Mouse (Mus musculus): ENCODE results near the gene Gm6169. TPM values are rescaled to one million over a fixed set of nuclear protein-coding genes. Genes with fewer than 3 reads are reported as not detected.

Gm6169 gene
- total and polyA plus RNA-seq, 3 experiments = 3.9 to 17.6 (median 4.4) TPM

DNA sequence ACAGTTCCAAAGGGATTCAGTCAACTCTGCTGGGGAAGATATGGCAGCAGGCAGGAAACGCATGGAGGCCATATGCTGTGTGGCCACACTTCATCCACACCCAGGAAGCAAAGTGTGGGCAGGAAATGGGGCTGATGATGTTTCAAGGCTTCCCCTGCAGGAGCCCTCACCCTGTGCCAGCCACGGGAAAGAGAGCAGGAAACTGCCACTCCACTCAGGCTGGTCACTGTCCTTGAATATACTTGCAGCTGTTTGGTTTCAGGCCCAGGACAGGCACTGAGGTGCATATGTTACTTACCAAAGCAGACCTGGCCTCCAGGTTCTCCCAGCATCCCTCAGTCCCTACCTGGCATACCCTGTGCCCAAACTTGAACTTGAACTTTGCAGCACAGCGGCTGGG lies 34.6 kb downstream of the Gm6169 start:
- TF ChIP-seq MAX (IDR thresholded peaks at IDR 0.05; ENCODE audit: low read length) = no peak
- TF ChIP-seq HCFC1 (IDR thresholded peaks at IDR 0.05; ENCODE audit: low read depth, low read length) = no peak
- TF ChIP-seq KAT2A (IDR thresholded peaks at IDR 0.05; ENCODE audit: insufficient replicate concordance, low read length) = no peak
- TF ChIP-seq BHLHE40 (IDR thresholded peaks at IDR 0.05; ENCODE audit: low read depth, low read length) = no peak
- no peak for TF ChIP-seq CTCF (conservative IDR thresholded peaks at IDR 0.05 in 1 of 2, IDR thresholded peaks at IDR 0.05 in 1 of 2; ENCODE audit: low read depth in 2 of 2, low read length in 2 of 2)
- TF ChIP-seq SMC3 (IDR thresholded peaks at IDR 0.05; ENCODE audit: low read depth, low read length) = no peak
- TF ChIP-seq POLR2A (IDR thresholded peaks at IDR 0.05; ENCODE audit: low read depth, low read length) = no peak
- no peak for TF ChIP-seq TBP (conservative IDR thresholded peaks at IDR 0.05; ENCODE audit: low read depth, low read length)
- no peak for TF ChIP-seq IRF4 (IDR thresholded peaks at IDR 0.05; ENCODE audit: low read depth, low read length)
- TF ChIP-seq ETS1 (conservative IDR thresholded peaks at IDR 0.05; ENCODE audit: low read depth, low read length) = no peak
- no peak for TF ChIP-seq MXI1 (IDR thresholded peaks at IDR 0.05; ENCODE audit: low read depth, low read length)
- no peak for TF ChIP-seq PAX5 (IDR thresholded peaks at IDR 0.05; ENCODE audit: low read length)
- no peak for TF ChIP-seq E2F4 (IDR thresholded peaks at IDR 0.05; ENCODE audit: insufficient replicate concordance, low read depth, low read length)
- no peak for TF ChIP-seq ZNF384 (IDR thresholded peaks at IDR 0.05; ENCODE audit: low read depth, low read length)
- TF ChIP-seq RCOR1 (conservative IDR thresholded peaks at IDR 0.05; ENCODE audit: low read depth, low read length) = no peak
- no peak for TF ChIP-seq EP300 (IDR thresholded peaks at IDR 0.05; ENCODE audit: low read length)
- no peak for TF ChIP-seq JUN (IDR thresholded peaks at IDR 0.05; ENCODE audit: insufficient read depth, low read depth, low read length)
- no peak for TF ChIP-seq RAD21 (IDR thresholded peaks at IDR 0.05; ENCODE audit: low read depth, low read length)
- TF ChIP-seq TCF12 (IDR thresholded peaks at IDR 0.05; ENCODE audit: low read depth, low read length) = no peak
- TF ChIP-seq SIN3A (IDR thresholded peaks at IDR 0.05; ENCODE audit: low read length) = no peak
- H3K9me3 ChIP-seq (replicated peaks; ENCODE audit: low read length) = no peaks in the 10 kb centered on the region
- no peaks in the 10 kb centered on the region for H3K36me3 ChIP-seq (replicated peaks in 1 of 2; ENCODE audit: control insufficient read depth in 1 of 2, insufficient read depth in 1 of 2, low read length in 1 of 2)
- H3K79me2 ChIP-seq (replicated peaks; ENCODE audit: control insufficient read depth, extremely low read depth, insufficient read depth, poor library complexity, severe bottlenecking) = no peaks in the 10 kb centered on the region
- no peak overlapping the region for H3K4me2 ChIP-seq (ENCODE audit: insufficient read depth, low read depth, poor library complexity, severe bottlenecking)
- H3K4me3 ChIP-seq (replicated peaks in 1 of 3; ENCODE audit: low read depth in 2 of 3, low read length in 2 of 3, poor library complexity in 1 of 3) = no peak overlapping the region
- dilution Hi-C loops (cut with MboI; ENCODE audit: extremely low pct_ligation_motif_present, extremely low pct_unique_long_range_greater_than_20kb, low sequenced_read_pairs) (no loop called here), in situ Hi-C loops (cut with MboI; ENCODE audit: low pct_ligation_motif_present, low pct_unique_long_range_greater_than_20kb, low sequenced_read_pairs) (no loop called here)
- DNase-seq (ENCODE audit: extremely low read depth) = no peak
- no peaks in the 10 kb centered on the region for H3K27me3 ChIP-seq (replicated peaks)
- peaks cover 0 to 5% of the 10 kb centered on the region in 2 experiments; a peak in 2 of 4 replicates for H3K4me1 ChIP-seq (ENCODE audit: control insufficient read depth in 1 of 2, insufficient read depth in 2 of 2)
- no peak overlapping the region for H3K27ac ChIP-seq (ENCODE audit: insufficient read depth, low read depth)
- H3K9ac ChIP-seq (ENCODE audit: insufficient read depth, low read depth) = no peak overlapping the region

DNA sequence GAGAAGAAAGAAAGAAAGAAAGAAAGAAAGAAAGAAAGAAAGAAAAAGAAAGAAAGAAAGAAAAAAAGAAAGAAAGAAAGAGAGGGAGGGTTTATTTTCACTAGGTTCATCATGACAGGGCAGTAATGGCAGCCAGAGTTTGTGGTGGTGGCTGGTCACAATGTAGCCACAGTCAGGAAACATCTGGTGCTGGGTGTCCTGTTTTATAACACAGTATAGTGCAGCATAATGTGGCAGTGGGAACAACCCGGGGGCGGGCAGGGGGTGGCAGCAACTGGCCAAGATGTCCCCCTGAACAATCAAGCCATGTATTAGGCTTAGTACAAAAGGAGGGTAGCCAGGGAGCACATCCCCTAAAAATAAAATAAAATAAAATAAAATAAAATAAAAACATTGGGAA lies 35.6 kb downstream of the Gm6169 start:
- Histone ChIP-seq H3K9ac (ENCODE audit: insufficient read depth, low read depth) (no peak overlapping the region), H3K4me1 (ENCODE audit: control insufficient read depth in 1 of 2, insufficient read depth in 2 of 2) (peaks cover 0 to 5% of the 10 kb centered on the region in 2 experiments; a peak in 2 of 4 replicates), H3K4me3 (replicated peaks in 1 of 3; ENCODE audit: low read depth in 2 of 3, low read length in 2 of 3, poor library complexity in 1 of 3) (no peak overlapping the region), H3K4me2 (ENCODE audit: insufficient read depth, low read depth, poor library complexity, severe bottlenecking) (no peak overlapping the region), H3K9me3 (replicated peaks; ENCODE audit: low read length) (no peaks in the 10 kb centered on the region), H3K36me3 (replicated peaks in 1 of 2; ENCODE audit: control insufficient read depth in 1 of 2, insufficient read depth in 1 of 2, low read length in 1 of 2) (no peaks in the 10 kb centered on the region), H3K27ac (ENCODE audit: insufficient read depth, low read depth) (no peak overlapping the region), H3K79me2 (replicated peaks; ENCODE audit: control insufficient read depth, extremely low read depth, insufficient read depth, poor library complexity, severe bottlenecking) (no peaks in the 10 kb centered on the region), H3K27me3 (replicated peaks) (no peaks in the 10 kb centered on the region)
- DNase-seq (ENCODE audit: extremely low read depth) = no peak
- dilution Hi-C loops (cut with MboI; ENCODE audit: extremely low pct_ligation_motif_present, extremely low pct_unique_long_range_greater_than_20kb, low sequenced_read_pairs) (no loop called here), in situ Hi-C loops (cut with MboI; ENCODE audit: low pct_ligation_motif_present, low pct_unique_long_range_greater_than_20kb, low sequenced_read_pairs) (no loop called here)
- no peak for TF ChIP-seq CTCF (conservative IDR thresholded peaks at IDR 0.05 in 1 of 2, IDR thresholded peaks at IDR 0.05 in 1 of 2; ENCODE audit: low read depth in 2 of 2, low read length in 2 of 2)
- no peak for TF ChIP-seq USF2 (conservative IDR thresholded peaks at IDR 0.05; ENCODE audit: low read depth, low read length)
- no peak for TF ChIP-seq E2F4 (IDR thresholded peaks at IDR 0.05; ENCODE audit: insufficient replicate concordance, low read depth, low read length)
- TF ChIP-seq EP300 (IDR thresholded peaks at IDR 0.05; ENCODE audit: low read length) = no peak
- no peak for TF ChIP-seq HCFC1 (IDR thresholded peaks at IDR 0.05; ENCODE audit: low read depth, low read length)
- no peak for TF ChIP-seq TBP (conservative IDR thresholded peaks at IDR 0.05; ENCODE audit: low read depth, low read length)
- TF ChIP-seq MAZ (IDR thresholded peaks at IDR 0.05; ENCODE audit: low read depth, low read length) = no peak
- no peak for TF ChIP-seq NELFE (IDR thresholded peaks at IDR 0.05; ENCODE audit: low read depth, low read length)
- TF ChIP-seq SIN3A (IDR thresholded peaks at IDR 0.05; ENCODE audit: low read length) = no peak
- TF ChIP-seq PAX5 (IDR thresholded peaks at IDR 0.05; ENCODE audit: low read length) = no peak
- TF ChIP-seq ZMIZ1 (IDR thresholded peaks at IDR 0.05; ENCODE audit: low read depth, low read length) = no peak
- TF ChIP-seq BHLHE40 (IDR thresholded peaks at IDR 0.05; ENCODE audit: low read depth, low read length) = no peak
- TF ChIP-seq ZNF384 (IDR thresholded peaks at IDR 0.05; ENCODE audit: low read depth, low read length) = no peak
- no peak for TF ChIP-seq MYC (IDR thresholded peaks at IDR 0.05; ENCODE audit: low read depth, low read length)

All from CH12.LX (cell line).